Mouse (Mus musculus) embryonic facial prominence, embryonic 11.5 days (tissue): Measurements from ENCODE around the gene Vmn1r64. TPM values are rescaled to one million over a fixed set of nuclear protein-coding genes. Genes with fewer than 3 reads are reported as not detected.
"Not testable (repeated sequence)": the region's sequence is repeated elsewhere in the genome, so short reads cannot be mapped to it uniquely, and the experiment has no call there.

Experiments
- ATAC-seq: fragments of 200-750 bp; cut with Nextera tagmentation; replicated peaks from 2 replicates; pipeline ENCODE4 v1.8.0; 2017; ENCODE audit warnings: low read depth; ENCODE audit not compliant: insufficient number of reproducible peaks, low FRiP score, low TSS enrichment
- DNase-seq: peaks from one replicate; pipeline ENCODE4 v3.0.0-alpha.2; 2015; ENCODE audit warnings: low spot score
- H3K27ac ChIP-seq: fragments of 300-500 bp; sonication (generic); replicated peaks from 2 replicates; pipeline ENCODE4 v1.5.1; 2014; ENCODE audit warnings: mild to moderate bottlenecking, low read depth, low read length, control low read depth
- H3K27me3 ChIP-seq: fragments of 300-500 bp; sonication (generic); 2 replicates; pipeline ENCODE4 v1.6.1; 2014; ENCODE audit warnings: mild to moderate bottlenecking, low read length, moderate library complexity, mixed read lengths; ENCODE audit not compliant: control insufficient read depth, insufficient read depth
- H3K36me3 ChIP-seq: fragments of 300-500 bp; sonication (generic); replicated peaks from 2 replicates; pipeline ENCODE4 v1.6.1; 2014; ENCODE audit warnings: low read depth, mild to moderate bottlenecking, low read length, moderate library complexity, mixed read lengths; ENCODE audit not compliant: control insufficient read depth, insufficient read depth
- H3K4me1 ChIP-seq: fragments of 300-500 bp; sonication (generic); 2 replicates; pipeline ENCODE4 v1.6.1; 2014; ENCODE audit warnings: low read length, mixed read lengths; ENCODE audit not compliant: control insufficient read depth, insufficient read depth
- H3K4me2 ChIP-seq: fragments of 300-500 bp; sonication (generic); 2 replicates; pipeline ENCODE4 v1.6.1; 2014; ENCODE audit warnings: low read depth, mild to moderate bottlenecking, control low read depth, low read length, moderate library complexity
- H3K4me3 ChIP-seq: fragments of 300-500 bp; sonication (generic); 2 replicates; pipeline ENCODE4 v1.5.1; 2014; ENCODE audit warnings: low read depth, low read length, control low read depth
- H3K9ac ChIP-seq: fragments of 300-500 bp; sonication (generic); replicated peaks from 2 replicates; pipeline ENCODE4 v1.6.1; 2014; ENCODE audit warnings: mild to moderate bottlenecking, control low read depth, low read length
- H3K9me3 ChIP-seq: fragments of 300-500 bp; sonication (generic); replicated peaks from 2 replicates; pipeline ENCODE4 v1.6.1; 2016; ENCODE audit warnings: mild to moderate bottlenecking, low read length, inconsistent platforms, mixed read lengths; ENCODE audit not compliant: control insufficient read depth
- WGBS: fragments of 180-500 bp; shearing (Covaris S2); extraction: QIAGEN DNeasy Blood & Tissue Kit; methylation state at CpG from one replicate; pipeline ENCODE4 v1.1.7; 2014; 5-methylcytosine and 5-hydroxymethylcytosine counted together
- polyA plus RNA-seq: library from polyadenylated mRNA; unstranded; fragments of >200 nt; fragmentation: Nextera tagmentation; extraction: Ambion mirVana; gene quantifications from 2 replicates; pipeline ENCODE4 v1.2.1, GENCODE M21; 2014

Gene Vmn1r64
- polyA plus RNA-seq = not detected in 2 replicates

- Histone ChIP-seq H3K9me3 (no peaks in the 10 kb centered on the region), H3K36me3 (no peaks in the 10 kb centered on the region), H3K4me3 (no peak within 1 kb of the TSS), H3K27ac (no peak within 1 kb of the TSS), H3K4me1 (no peaks in the 10 kb centered on the region), H3K9ac (no peak within 1 kb of the TSS), H3K4me2 (no peak within 1 kb of the TSS), H3K27me3 (no peaks in the 10 kb centered on the region)
- ATAC-seq = no peak
- DNase-seq = no peak
Observed at GRCm38 (mm10) chr7:5884442-5884841, at the start of gene Vmn1r64. Vmn1r64 (minus strand) TSS chr7:5884542.

- 84% methylated on average over 4 of the region's 4 CpGs for WGBS
Observed at GRCm38 (mm10) chr7:5899238-5899637, 14.9 kb upstream of the Vmn1r64 start.

GRCm38 (mm10) chr7:5897245-5897644 is 12.9 kb upstream of the Vmn1r64 start:
- H3K36me3 ChIP-seq, H3K4me3 ChIP-seq, H3K27ac ChIP-seq, H3K9me3 ChIP-seq, H3K4me2 ChIP-seq, H3K27me3 ChIP-seq, DNase-seq, H3K9ac ChIP-seq, H3K4me1 ChIP-seq, ATAC-seq: not testable (repeated sequence)
- 63% methylated on average over 2 of the region's 2 CpGs for WGBS

More at GRCm38 (mm10) chr7:5899238-5899637, 14.9 kb upstream of the Vmn1r64 start:
- Histone ChIP-seq H3K36me3 (no peaks in the 10 kb centered on the region), H3K9ac (no peak overlapping the region), H3K27ac (no peak overlapping the region), H3K27me3 (no peaks in the 10 kb centered on the region), H3K4me3 (no peak overlapping the region), H3K9me3 (0 out of 2 replicates have a peak, but pooled peaks cover 3% of the 10 kb centered on the region), H3K4me1 (no peaks in the 10 kb centered on the region), H3K4me2 (no peak overlapping the region)
- DNase-seq (no peak), ATAC-seq (no peak)

Other genes starting within 250 kb of the Vmn1r64 start
- gene Vmn1r62, start 210.9 kb downstream of the Vmn1r64 start, polyA plus RNA-seq = not detected in 2 replicates
- not detected in 2 replicates for gene Vmn1r63, start 79.1 kb downstream of the Vmn1r64 start, polyA plus RNA-seq
- gene Vmn1r65, start 126.5 kb upstream of the Vmn1r64 start, polyA plus RNA-seq = not detected in 2 replicates
- gene Nlrp4c, start 160.6 kb upstream of the Vmn1r64 start, polyA plus RNA-seq = not detected in 2 replicates